In the genomic region with DNA sequence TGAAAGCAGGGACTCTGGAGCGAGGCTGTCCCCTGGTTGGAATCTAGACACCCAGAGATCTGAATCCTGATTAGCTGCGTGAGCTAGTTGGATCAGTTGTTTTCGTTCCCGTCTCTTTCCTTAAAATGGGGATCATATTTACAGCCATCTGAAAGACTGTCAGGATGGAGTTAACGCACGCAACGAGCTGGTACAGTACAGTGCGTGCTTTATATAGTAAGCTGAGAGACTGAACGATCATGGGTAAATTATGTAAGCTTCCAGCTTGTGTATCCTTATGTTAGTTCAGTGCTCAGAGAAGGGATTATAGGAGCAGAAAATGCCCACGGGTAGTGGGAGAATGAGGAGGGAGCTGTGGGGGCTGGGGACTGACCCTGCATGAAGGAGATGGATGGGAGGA, we compare ENCODE assay signal across 19 mouse cellular contexts. TPM values are rescaled to one million over a fixed set of nuclear protein-coding genes. Genes with fewer than 3 reads are reported as not detected.
A peak's percentile ranks its signal among the peaks of the same experiment; 100 is the strongest.
DNase-seq lines count a peak whose midpoint lies in the region; ATAC-seq and TF ChIP-seq lines count a peak whose summit lies in the region.
"Had no signal": no experiment of that assay in that cellular context is flagged by ENCODE, and none has a peak within 500 bp of the region (broad histone marks: within the 10 kb centered on the region; RNA-seq: fewer than 3 reads in every experiment).

No protein-coding gene starts in this region.

- no peak overlapping the region; the same call in 1 of the 2 replicates for H3K9ac ChIP-seq in forebrain, postnatal 0 days
- H3K9ac ChIP-seq in forebrain, embryonic 14.5 days (ENCODE audit: low read length), result no peak overlapping the region
- H3K9ac ChIP-seq: forebrain, embryonic 12.5 days; heart, embryonic 13.5 days had no signal

- H3K4me3 ChIP-seq in forebrain, postnatal 0 days (ENCODE audit: low read depth, low read length), result no peak overlapping the region
- no peak overlapping the region for H3K4me3 ChIP-seq in forebrain, embryonic 14.5 days (ENCODE audit: low read depth, low read length)
- H3K4me3 ChIP-seq: forebrain, embryonic 12.5 days; heart, embryonic 13.5 days had no signal

- peaks cover 9% of the 10 kb centered on the region; the same call in 1 of the 2 replicates for H3K4me1 ChIP-seq in forebrain, postnatal 0 days (ENCODE audit: insufficient read depth)
- H3K4me1 ChIP-seq in forebrain, embryonic 14.5 days (ENCODE audit: control insufficient read depth, insufficient read depth, low read length), result peaks cover 6% of the 10 kb centered on the region; the same call in 1 of the 2 replicates
- H3K4me1 ChIP-seq: heart, embryonic 13.5 days had no signal

- H3K9me3 ChIP-seq in forebrain, postnatal 0 days (ENCODE audit: low read length), result no peaks in the 10 kb centered on the region
- no peaks in the 10 kb centered on the region for H3K9me3 ChIP-seq in forebrain, embryonic 14.5 days (replicated peaks; ENCODE audit: control insufficient read depth, low read length)
- H3K9me3 ChIP-seq: forebrain, embryonic 12.5 days; heart, embryonic 13.5 days had no signal

- no peak overlapping the region for H3K4me2 ChIP-seq in forebrain, postnatal 0 days (ENCODE audit: low read depth)
- no peak overlapping the region for H3K4me2 ChIP-seq in forebrain, embryonic 14.5 days (ENCODE audit: low read length)
- H3K4me2 ChIP-seq: forebrain, embryonic 12.5 days; heart, embryonic 13.5 days had no signal

- peak overlapping the region; percentile 71 for H3K27ac ChIP-seq in forebrain, postnatal 0 days (ENCODE audit: low read depth, low read length)
- H3K27ac ChIP-seq in forebrain, embryonic 14.5 days (ENCODE audit: low read depth, low read length), result no peak overlapping the region
- H3K27ac ChIP-seq: forebrain, embryonic 12.5 days; heart, embryonic 13.5 days; hindbrain, postnatal 0 days had no signal

- no peak for TF ChIP-seq CTCF in forebrain, postnatal 0 days (IDR thresholded peaks at IDR 0.05; ENCODE audit: low read depth)

- H3K27me3 ChIP-seq in forebrain, postnatal 0 days (ENCODE audit: insufficient read depth, low read length), result no peaks in the 10 kb centered on the region
- H3K27me3 ChIP-seq in forebrain, embryonic 14.5 days (replicated peaks; ENCODE audit: control insufficient read depth, insufficient read depth, low read length), result no peaks in the 10 kb centered on the region
- H3K27me3 ChIP-seq: forebrain, embryonic 12.5 days had no signal

- ATAC-seq in forebrain, postnatal 0 days, result peak; percentile 66
- ATAC-seq in forebrain, embryonic 14.5 days, result no peak
- ATAC-seq: hindbrain, postnatal 0 days had no signal

- 62% methylated on average over 10 of the region's 10 CpGs for WGBS in forebrain, postnatal 0 days
- 80% methylated on average over 10 of the region's 10 CpGs for WGBS in forebrain, embryonic 14.5 days

- no peaks in the 10 kb centered on the region for H3K36me3 ChIP-seq in forebrain, postnatal 0 days (ENCODE audit: insufficient read depth)
- no peaks in the 10 kb centered on the region for H3K36me3 ChIP-seq in forebrain, embryonic 14.5 days (ENCODE audit: control insufficient read depth, insufficient read depth, low read length)
- H3K36me3 ChIP-seq: forebrain, embryonic 12.5 days; heart, embryonic 13.5 days had no signal

- peak; percentile 57 for DNase-seq in forebrain, postnatal 0 days
- DNase-seq in forebrain, embryonic 14.5 days (ENCODE audit: low spot score), result no peak
- peak; percentile 29 for DNase-seq in layer of hippocampus, adult 9-11 months
- DNase-seq in layer of hippocampus, postnatal 36 days, result no peak
- peak; percentile 29 for DNase-seq in right cerebral cortex, adult 18-20 months
- no peak for DNase-seq in right cerebral cortex, postnatal 4 days
- DNase-seq in adrenal gland, postnatal 36 days, result no peak
- DNase-seq: adrenal gland, adult 2 months; adrenal gland, postnatal 25 days; cerebellum, adult 11 months; cerebellum, adult 9-10 months; cerebellum, postnatal 25 days; gastrocnemius, postnatal 36 days; heart, adult 11 months; heart, postnatal 36 days; kidney, adult 11 months had no signal

RNA-seq across cellular contexts. Expression of a gene that starts 24.5 kb away (rescaled TPM):
- total RNA-seq in forebrain, postnatal 0 days (2014; rRNA removed), result 0.38 and 0.76 TPM in 2 replicates
- polyA plus RNA-seq in forebrain, postnatal 0 days (2015; fragmentation: Nextera tagmentation; extraction: Ambion mirVana), result 0.05 and 0.06 TPM in 2 replicates
- 0.09 and 0.11 TPM in 2 replicates for polyA plus RNA-seq in forebrain, embryonic 14.5 days (2014; fragmentation: Nextera tagmentation; extraction: Ambion mirVana)
- under 1 TPM; 0.27 to 0.30 TPM for total RNA-seq in layer of hippocampus, postnatal 36 days (2021)
- total RNA-seq in adrenal gland, postnatal 36 days (2021), result 1 to 10 TPM in 1 of 2 experiments, under 1 TPM in 1; 0.79 to 1.1 TPM

RNA-seq across cellular contexts. Expression of a gene that starts 25.3 kb away (rescaled TPM):
- 18.1 and 22.7 TPM in 2 replicates for total RNA-seq in forebrain, postnatal 0 days (2014; rRNA removed)
- polyA plus RNA-seq in forebrain, postnatal 0 days (2015; fragmentation: Nextera tagmentation; extraction: Ambion mirVana), result 6.5 and 10.6 TPM in 2 replicates
- polyA plus RNA-seq in forebrain, embryonic 14.5 days (2014; fragmentation: Nextera tagmentation; extraction: Ambion mirVana), result 11.4 and 16.5 TPM in 2 replicates
- total RNA-seq in layer of hippocampus, postnatal 36 days (2021), result 10 to 100 TPM; 83.1 to 89.8 TPM
- 10 to 100 TPM; 55.7 to 60.9 TPM for total RNA-seq in adrenal gland, postnatal 36 days (2021)

RNA-seq across cellular contexts. Expression of a gene that starts 35.6 kb away (rescaled TPM):
- total RNA-seq in forebrain, postnatal 0 days (2014; rRNA removed), result 1.5 and 1.6 TPM in 2 replicates
- polyA plus RNA-seq in forebrain, postnatal 0 days (2015; fragmentation: Nextera tagmentation; extraction: Ambion mirVana), result 1.9 and 2.0 TPM in 2 replicates
- 1.2 and 1.7 TPM in 2 replicates for polyA plus RNA-seq in forebrain, embryonic 14.5 days (2014; fragmentation: Nextera tagmentation; extraction: Ambion mirVana)
- total RNA-seq in layer of hippocampus, postnatal 36 days (2021), result 1 to 10 TPM; 1.2 to 1.6 TPM
- 1 to 10 TPM; 1.4 to 2.6 TPM for total RNA-seq in adrenal gland, postnatal 36 days (2021)

Comparison
In these comparisons a context has a peak if more than half of its experiments do, and no peak if none do; other contexts are left out.
1. DNase-seq: peak in forebrain, postnatal 0 days (single experiment), layer of hippocampus, adult 9-11 months (single experiment) and right cerebral cortex, adult 18-20 months (single experiment); none in forebrain, embryonic 14.5 days (single experiment), layer of hippocampus, postnatal 36 days (0 of 2), right cerebral cortex, postnatal 4 days (single experiment) and adrenal gland, postnatal 36 days (0 of 2).